Mouse (Mus musculus) CD4-positive, CD25-positive, alpha-beta regulatory T cell, adult 4 months (primary cell): Measurements from ENCODE around the gene Xrcc1. TPM values are rescaled to one million over a fixed set of nuclear protein-coding genes. Genes with fewer than 3 reads are reported as not detected.
A peak's percentile ranks its signal among the peaks of the same experiment; 100 is the strongest.

Experiments
- ATAC-seq: one replicate; pipeline ENCODE4 v1.8.0; 2017
- polyA plus RNA-seq, 2 experiments: library from polyadenylated mRNA; unstranded; fragments of 100-300 nt; shearing (Covaris generic); gene quantifications; one replicate each; pipeline ENCODE4 v1.2.1; 2017

Xrcc1 gene
- polyA plus RNA-seq, 2 experiments from 2014 or later, result 35.3 to 46.2 TPM

DNA sequence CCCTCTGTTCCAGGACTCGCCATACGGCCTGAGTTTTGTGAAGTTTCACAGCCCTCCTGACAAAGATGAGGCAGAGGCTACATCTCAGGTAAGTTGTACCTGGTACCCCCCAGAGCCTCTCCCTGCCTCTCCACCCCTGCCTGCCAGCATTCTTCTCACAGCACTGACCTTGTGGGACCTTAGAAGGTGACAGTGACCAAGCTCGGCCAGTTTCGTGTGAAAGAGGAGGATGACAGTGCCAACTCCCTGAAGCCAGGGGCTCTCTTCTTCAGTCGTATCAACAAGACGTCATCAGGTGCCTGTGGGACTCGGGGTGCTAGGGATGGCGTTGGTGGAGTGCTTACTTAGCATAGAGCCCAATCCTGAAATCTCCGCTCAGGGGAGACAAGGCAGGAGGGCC, 20.1 kb downstream of the Xrcc1 start:
- ATAC-seq, result no peak

DNA sequence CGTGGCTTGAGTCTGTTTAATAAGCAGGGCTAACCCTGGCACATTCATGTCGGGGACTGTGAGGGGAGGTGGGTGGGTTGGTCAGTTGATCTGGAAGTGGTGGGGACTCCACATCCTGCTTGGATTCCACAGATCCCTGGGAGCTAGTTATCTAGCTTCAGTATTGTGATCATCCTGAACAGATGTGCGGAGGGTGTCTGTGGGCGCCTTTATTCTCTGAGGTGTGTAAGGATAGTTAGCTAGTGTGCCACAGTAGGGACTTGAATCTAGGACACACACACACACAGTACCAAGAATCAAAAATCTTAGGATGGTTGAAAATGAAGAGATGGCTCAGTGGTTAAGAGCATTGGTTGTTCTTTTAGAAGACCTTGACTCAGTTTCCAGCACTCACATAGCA, 22.4 kb downstream of the Xrcc1 start:
- ATAC-seq, result no peak

- no peak for ATAC-seq
Measured at GRCm38 (mm10) chr7:24571071-24571470, 25.0 kb downstream of the Xrcc1 start.

GRCm38 (mm10) chr7:24572455-24572854, 26.4 kb downstream of the Xrcc1 start:
- no peak for ATAC-seq

- no peak for ATAC-seq
Measured at GRCm38 (mm10) chr7:24574224-24574796, 28.2 kb downstream of the Xrcc1 start.

- no peak for ATAC-seq
Measured at GRCm38 (mm10) chr7:24577811-24578210, 31.7 kb downstream of the Xrcc1 start.

- no peak for ATAC-seq
Measured at GRCm38 (mm10) chr7:24584876-24585275, 38.8 kb downstream of the Xrcc1 start.

- no peak for ATAC-seq
Measured at GRCm38 (mm10) chr7:24585995-24586394, 39.9 kb downstream of the Xrcc1 start.

DNA sequence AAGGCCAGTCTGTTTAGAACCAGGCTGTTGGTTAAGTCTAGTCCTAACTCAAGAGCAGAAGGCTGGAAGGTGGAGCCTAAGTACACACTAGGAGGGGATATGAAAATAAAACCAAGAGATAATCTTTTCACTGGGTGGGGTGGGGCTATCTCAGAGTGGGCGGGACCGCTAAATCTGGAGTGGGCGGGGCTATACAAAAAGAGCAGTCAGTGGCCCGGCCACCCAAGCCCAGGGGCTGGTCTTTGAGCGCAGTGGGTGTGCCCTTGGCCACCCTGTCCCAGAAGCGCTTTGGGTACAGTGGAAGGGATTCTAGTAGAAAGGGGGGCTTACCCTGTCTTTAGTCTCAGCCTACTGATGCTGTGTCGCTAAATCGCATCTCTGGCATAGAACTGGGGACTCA, 40.7 kb downstream of the Xrcc1 start:
- no peak for ATAC-seq

DNA sequence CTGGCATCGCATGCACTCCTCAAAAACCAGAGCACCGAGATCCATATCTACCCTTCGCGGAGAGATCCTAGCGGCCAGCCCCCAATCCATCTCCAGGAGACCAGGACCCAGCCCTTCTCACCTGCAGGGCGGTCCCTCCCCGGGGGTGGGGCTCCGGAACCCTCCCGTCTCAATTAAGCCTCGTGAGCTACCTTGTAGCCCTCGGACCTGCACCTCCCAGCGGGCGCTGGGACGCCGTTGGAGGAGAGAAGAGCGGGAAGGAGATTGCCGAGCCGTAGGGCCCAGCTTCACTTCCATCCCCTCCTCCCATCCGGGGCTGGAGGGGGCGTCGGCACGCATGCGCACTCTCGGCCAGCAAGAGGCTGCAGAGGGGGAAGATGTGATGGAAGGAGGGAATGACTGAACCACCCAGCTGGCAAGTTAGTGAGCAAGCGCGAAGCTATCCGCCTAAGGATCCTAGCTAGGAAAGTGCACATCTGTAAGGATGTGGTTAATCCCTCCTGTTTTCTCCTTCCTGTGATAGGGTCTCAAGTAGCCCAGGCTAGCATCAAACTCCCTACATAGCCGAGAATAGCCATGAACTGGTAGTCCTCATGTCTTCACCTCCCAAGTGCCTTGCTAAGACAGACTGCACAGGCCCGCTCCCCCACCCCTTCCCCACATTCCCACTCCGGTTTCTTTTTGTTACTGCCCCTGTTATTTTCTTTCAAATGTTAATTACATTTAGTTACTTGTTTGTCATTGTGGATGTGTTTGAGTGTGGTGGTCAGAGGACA, 41.4 kb downstream of the Xrcc1 start, which contains the start of the genes Ethe1 and Zfp575:
Gene Ethe1, plus strand, starts transcription at position 214 of the 776 bp plus-strand sequence.
Gene Zfp575, minus strand, starts transcription at position 312 of the 776 bp plus-strand sequence.
- no peak for ATAC-seq

DNA sequence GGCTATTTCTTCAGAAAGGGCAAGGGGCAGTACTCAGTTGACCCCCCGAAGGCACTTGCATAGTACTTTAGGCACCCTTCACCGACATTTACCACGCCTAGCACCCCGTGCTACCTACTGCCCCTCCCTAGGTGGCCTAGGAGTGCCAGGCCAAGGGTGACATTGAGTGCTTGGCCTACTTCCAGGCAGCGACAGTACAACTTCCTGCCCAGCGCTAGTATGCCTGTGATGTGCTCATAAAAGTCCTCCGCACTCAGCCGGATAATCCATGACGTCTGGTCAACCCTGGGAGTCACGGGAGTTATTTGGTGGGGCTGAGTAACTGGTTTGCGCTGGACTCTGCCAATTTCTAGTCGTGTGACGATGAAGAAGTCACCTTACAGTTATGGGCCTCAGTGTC, 42.2 kb downstream of the Xrcc1 start:
- ATAC-seq, result no peak

DNA sequence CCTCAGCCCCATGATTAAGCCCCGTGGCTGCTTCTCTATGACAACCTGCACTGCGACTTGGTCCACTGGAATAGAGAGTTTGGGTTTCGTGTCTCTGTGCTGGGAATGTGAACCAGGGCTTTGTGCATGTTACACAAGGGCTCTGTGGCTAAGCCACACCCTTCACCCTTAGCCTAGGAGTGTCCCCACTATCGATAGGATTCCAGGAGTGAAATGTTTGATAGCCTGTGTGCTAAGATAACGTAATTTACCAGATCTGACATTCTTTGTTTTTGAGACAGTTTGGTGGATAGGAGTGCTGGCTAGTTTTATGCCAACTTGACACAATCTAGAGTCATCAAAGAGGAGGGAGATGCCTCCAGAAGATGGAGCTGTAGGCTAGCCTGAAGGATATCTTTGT, 45.6 kb downstream of the Xrcc1 start:
- ATAC-seq, result no peak

DNA sequence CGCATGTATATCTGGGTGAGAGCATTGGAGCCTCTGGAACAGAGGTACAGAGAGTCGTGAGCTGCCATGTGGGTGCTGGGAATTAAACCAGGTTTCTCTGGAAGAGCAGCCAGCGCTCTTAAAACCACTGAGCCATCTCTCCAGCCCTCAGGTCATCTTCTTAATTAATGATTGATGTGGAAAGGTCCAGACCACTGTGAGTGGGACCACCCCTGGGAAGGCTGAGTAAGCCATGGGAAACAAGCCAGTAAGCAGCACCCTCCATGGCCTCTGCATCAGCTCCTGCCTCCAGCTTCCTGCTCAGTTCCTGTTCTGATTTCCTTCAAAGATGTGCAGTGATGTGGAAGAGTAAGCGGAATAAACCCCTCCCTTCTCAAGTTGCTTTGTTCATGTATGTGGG, 46.1 kb downstream of the Xrcc1 start:
- no peak for ATAC-seq

GRCm38 (mm10) chr7:24592781-24593180, 46.7 kb downstream of the Xrcc1 start:
- ATAC-seq, result no peak

DNA sequence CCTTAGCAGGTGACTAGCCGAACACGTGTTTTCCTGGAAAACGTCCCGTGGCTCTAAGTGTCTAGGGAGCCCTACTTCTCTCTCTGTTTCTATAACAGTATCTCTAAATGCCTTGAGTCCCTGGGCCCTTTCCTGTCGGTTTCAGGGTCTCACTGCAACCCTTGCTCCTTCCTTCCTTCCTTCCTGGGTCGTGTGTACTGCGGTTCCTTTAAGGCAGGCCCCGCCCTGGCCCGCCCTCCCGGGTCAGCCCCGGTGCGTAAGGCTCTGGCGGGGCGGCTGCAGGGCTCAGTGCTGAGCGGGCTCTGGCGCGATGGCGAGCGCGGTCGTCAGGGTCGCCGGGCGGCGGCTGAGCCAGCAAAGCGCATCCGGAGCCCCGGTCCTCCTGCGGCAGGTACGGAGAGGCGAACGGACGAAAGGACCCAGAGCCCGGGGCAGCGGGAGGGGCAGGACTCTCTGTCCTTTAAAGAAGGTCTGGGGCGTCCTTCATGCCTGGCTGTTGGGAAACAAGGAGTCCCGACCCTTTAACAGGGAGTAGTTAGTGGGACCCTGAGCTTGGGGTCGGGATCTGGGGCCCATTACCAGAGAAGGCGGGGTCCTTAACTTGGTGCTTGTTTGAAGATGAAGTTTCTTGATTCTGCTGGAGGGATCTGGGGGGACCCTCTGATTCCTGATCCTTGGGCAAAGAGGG, 47.7 kb downstream of the Xrcc1 start:
- ATAC-seq, result peak; percentile 98

- no peak for ATAC-seq
Measured at GRCm38 (mm10) chr7:24594309-24594803, 48.3 kb downstream of the Xrcc1 start.

DNA sequence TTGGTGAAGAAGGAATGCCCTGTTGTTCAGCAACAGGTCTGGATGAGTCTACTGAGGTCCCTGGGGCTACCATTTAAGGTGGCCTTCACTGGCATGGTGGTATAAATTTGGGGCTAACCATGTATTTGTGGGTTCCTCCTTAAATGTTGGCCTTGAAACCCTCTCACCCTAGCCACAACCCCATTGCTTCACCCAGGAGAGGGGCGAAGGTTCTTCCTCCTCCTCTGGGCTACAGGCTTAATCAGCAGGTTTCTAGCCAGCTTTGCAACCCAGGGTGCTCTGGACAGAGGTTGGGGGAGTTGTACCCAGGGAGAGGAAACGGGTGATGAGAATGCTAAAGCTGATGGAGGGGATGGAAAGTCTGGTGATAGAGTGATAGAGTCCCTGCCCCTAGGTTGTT, 49.4 kb downstream of the Xrcc1 start:
- ATAC-seq, result no peak

GRCm38 (mm10) chr7:24598121-24598520, 52.0 kb downstream of the Xrcc1 start:
- no peak for ATAC-seq

DNA sequence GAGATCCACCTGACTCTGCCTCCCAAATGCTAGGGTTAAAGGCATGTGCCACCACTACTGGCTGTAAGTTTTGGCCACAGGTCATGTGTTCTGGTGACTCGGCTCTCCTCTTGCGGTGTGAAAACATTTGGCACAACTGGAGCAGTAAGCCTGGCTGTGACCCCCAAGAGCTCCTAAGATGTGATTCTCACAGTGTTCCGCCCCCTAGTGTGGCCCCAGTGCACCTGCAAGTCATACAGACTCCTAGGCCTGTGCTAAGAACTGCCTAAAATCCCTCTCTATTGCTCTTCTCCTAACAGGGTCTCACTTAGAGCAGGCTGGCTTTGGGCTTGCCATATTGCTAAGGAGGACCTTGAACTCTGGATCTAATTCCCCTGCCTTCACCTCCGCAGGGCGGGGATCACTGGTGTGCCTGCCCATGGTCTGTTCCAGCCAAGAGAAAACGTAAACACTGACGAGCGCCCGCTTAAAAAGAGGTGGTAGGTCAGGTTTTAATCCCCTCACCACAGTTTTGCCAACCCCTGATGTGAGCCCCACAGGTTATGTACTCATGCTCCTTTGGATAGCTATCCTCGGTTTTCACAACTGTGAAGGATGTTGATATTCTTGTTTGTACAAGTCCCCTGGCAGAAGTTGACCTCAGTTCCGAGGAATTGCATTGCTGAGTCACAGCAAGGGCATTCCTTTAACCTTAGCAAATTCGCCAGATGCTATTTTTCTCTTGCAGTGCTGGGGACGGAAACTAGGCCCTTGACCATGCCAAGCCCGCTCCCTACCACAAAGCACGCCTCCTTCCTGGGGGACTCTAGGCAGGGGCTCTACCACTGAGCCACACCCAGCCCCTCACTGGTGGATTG, 53.4 kb downstream of the Xrcc1 start:
- no peak for ATAC-seq

DNA sequence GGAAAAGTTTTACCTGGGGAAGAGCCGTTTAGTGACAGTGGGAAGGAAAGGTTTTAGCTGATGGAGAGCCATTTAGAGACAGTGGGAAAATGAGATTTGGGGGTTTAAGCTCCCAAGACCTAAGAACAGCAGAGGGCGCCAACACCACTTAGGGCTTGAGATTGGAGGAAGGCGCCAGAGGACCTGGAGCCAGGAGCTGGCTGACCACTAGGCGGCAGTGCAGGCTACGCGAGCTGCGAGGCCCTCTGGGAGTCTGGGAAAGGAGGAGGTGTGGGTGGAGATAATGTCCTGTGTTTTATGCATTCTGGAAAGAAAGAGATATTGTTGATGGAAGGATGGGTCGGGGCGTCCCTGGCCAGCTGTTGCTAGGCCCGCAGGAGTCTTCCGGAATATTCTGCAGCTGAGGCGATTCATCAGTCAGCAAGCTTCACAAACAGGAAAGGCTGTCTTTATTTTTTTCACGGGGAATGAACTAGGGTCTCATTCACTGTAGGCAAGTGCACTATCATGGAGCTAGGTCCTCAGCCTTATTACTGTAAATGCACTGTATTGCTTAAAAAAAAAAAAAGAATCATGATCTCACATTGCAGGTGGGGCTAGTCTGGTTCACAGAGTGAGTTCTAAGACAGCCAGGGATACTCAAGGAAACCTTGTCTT, 55.0 kb downstream of the Xrcc1 start:
- ATAC-seq, result peak; percentile 97

GRCm38 (mm10) chr7:24605561-24605960, 59.5 kb downstream of the Xrcc1 start:
- ATAC-seq, result no peak

GRCm38 (mm10) chr7:24606046-24606445, 60.0 kb downstream of the Xrcc1 start:
- ATAC-seq, result no peak
